Mouse (Mus musculus) kidney, embryonic 16.5 days (tissue): ENCODE results near the gene Atp8a2. TPM values are rescaled to one million over a fixed set of nuclear protein-coding genes. Genes with fewer than 3 reads are reported as not detected.
"Not testable (repeated sequence)": the region's sequence is repeated elsewhere in the genome, so short reads cannot be mapped to it uniquely, and the experiment has no call there.

Source experiments
- ATAC-seq: fragments of 200-750 bp; cut with Nextera tagmentation; 2 replicates; pipeline ENCODE4 v1.8.0; 2017; ENCODE audit warnings: moderate TSS enrichment; ENCODE audit not compliant: low FRiP score, low TSS enrichment
- H3K27ac ChIP-seq: fragments of 300-500 bp; sonication (generic); 2 replicates; pipeline ENCODE4 v1.5.1; 2014; ENCODE audit warnings: low read length
- H3K27me3 ChIP-seq: fragments of 300-500 bp; sonication (generic); 2 replicates; pipeline ENCODE4 v1.6.1; 2014; ENCODE audit warnings: low read length, control low read depth, mixed read lengths; ENCODE audit not compliant: insufficient read depth
- H3K36me3 ChIP-seq: fragments of 300-500 bp; sonication (generic); 2 replicates; pipeline ENCODE4 v1.6.1; 2014; ENCODE audit warnings: low read length, control low read depth, mixed read lengths; ENCODE audit not compliant: insufficient read depth
- H3K4me1 ChIP-seq: fragments of 300-500 bp; sonication (generic); 2 replicates; pipeline ENCODE4 v1.6.1; 2014; ENCODE audit warnings: low read length, control low read depth, mixed read lengths; ENCODE audit not compliant: insufficient read depth
- H3K4me2 ChIP-seq: fragments of 300-500 bp; sonication (generic); replicated peaks from 2 replicates; pipeline ENCODE4 v1.6.1; 2014; ENCODE audit warnings: low read depth, low read length
- H3K4me3 ChIP-seq: fragments of 300-500 bp; sonication (generic); 2 replicates; pipeline ENCODE4 v1.5.1; 2014; ENCODE audit warnings: mild to moderate bottlenecking, low read length
- H3K9ac ChIP-seq: fragments of 300-500 bp; sonication (generic); replicated peaks from 2 replicates; pipeline ENCODE4 v1.6.1; 2014; ENCODE audit warnings: low read length
- H3K9me3 ChIP-seq: fragments of 300-500 bp; sonication (generic); 2 replicates; pipeline ENCODE4 v1.6.1; 2016; ENCODE audit warnings: low read length, control low read depth
- WGBS: fragments of 180-500 bp; shearing (Covaris S2); extraction: QIAGEN DNeasy Blood & Tissue Kit; methylation state at CpG from one replicate; pipeline ENCODE4 v1.1.7; 2014; 5-methylcytosine and 5-hydroxymethylcytosine counted together
- polyA plus RNA-seq: library from polyadenylated mRNA; unstranded; fragments of >200 nt; fragmentation: Nextera tagmentation; extraction: Ambion mirVana; gene quantifications from 2 replicates; pipeline ENCODE4 v1.2.1, GENCODE M21; 2015

Gene Atp8a2
- polyA plus RNA-seq, 1 experiment from 2014 or later: 1.3 TPM

- Histone ChIP-seq H3K9me3 (no peaks in the 10 kb centered on the region), H3K9ac (no peak overlapping the region), H3K4me2 (no peak overlapping the region), H3K27me3 (no peaks in the 10 kb centered on the region), H3K4me1 (peaks cover 5% of the 10 kb centered on the region; the same call in 1 of the 2 replicates), H3K27ac (no peak overlapping the region), H3K36me3 (no peaks in the 10 kb centered on the region), H3K4me3 (no peak overlapping the region)
- WGBS: 75% methylated on average over 3 of the region's 3 CpGs
- ATAC-seq: no peak
Measured at GRCm38 (mm10) chr14:59721356-59721755, 475.6 kb downstream of the Atp8a2 start.

- no peak overlapping the region for H3K27ac ChIP-seq
- H3K4me1 ChIP-seq: peaks cover 13% of the 10 kb centered on the region; the same call in 1 of the 2 replicates
- no peak overlapping the region for H3K4me2 ChIP-seq
- H3K36me3 ChIP-seq: no peaks in the 10 kb centered on the region
- no peak overlapping the region for H3K4me3 ChIP-seq
- WGBS: 87% methylated on average over 4 of the region's 4 CpGs
- no peak for ATAC-seq
- H3K27me3 ChIP-seq: no peaks in the 10 kb centered on the region
- no peaks in the 10 kb centered on the region for H3K9me3 ChIP-seq
- H3K9ac ChIP-seq: no peak overlapping the region
Measured at GRCm38 (mm10) chr14:59720386-59720785, 476.6 kb downstream of the Atp8a2 start.

DNA sequence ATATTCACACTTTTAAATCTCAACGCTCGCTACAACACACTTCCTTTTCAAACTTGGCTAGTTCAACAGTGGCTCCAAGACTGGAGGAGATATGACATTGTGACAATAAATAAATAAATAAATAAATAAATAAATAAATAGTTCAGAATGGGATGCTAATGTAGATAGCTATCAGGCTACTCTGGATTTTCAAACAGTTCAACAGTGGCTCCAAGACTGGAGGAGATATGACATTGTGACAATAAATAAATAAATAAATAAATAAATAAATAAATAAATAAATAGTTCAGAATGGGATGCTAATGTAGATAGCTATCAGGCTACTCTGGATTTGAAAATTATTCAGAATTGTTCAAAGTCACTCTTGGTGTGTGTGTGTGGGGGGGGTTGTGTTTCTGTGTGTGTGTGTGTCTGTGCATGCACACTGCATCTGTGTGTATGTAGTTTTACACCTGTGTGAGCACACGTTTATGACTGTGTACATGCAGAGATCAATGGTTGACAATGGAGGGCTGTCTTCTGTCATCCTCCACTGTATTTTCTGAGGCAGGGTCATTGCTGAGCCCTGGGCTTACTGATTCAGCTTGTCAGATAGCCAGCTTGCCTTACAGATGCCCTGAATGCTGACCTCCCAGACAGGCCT is 480.4 kb downstream of the Atp8a2 start:
- not testable (repeated sequence) for H3K27ac ChIP-seq, H3K9me3 ChIP-seq, H3K4me3 ChIP-seq, H3K36me3 ChIP-seq, H3K27me3 ChIP-seq, H3K9ac ChIP-seq, H3K4me2 ChIP-seq, ATAC-seq
- peaks cover 13% of the 10 kb centered on the region; the same call in 1 of the 2 replicates for H3K4me1 ChIP-seq
- 79% methylated on average over 3 of the region's 3 CpGs for whole genome bisulfite sequencing

DNA sequence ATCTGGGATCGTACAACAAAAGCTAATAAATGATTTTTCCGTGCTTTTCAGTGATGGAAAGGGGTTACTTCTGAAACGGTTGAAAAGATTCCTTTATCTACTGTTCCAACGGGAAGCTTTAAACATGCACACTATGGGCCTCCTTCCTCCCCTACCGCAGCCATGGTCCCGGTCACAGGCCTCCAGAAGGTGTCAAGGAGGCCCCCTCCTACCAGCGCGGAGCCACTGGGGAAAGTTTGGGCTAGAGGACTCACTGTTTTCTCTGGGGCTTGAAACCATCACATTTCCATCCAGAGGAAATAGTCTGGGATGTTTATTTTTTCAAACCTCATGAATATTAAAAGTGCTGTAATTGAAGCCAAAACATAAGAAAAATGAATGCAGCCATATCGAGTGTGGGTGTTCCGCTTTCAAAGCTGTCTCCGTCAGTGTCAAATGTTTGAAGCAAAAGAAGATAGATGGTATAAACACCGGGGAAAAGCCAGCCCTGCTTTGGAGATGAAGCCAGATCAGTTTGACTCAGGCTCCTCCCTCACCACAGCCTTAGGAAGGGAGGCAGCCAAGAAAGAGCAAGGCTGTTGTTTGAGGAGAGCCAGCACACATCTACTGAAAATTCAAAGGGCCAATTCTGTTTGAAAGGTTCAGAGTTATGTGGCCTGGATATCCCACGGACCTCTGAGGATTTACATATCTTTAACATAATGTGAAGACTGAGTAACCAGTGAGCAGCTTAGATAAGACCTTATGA is 481.1 kb downstream of the Atp8a2 start:
- no peaks in the 10 kb centered on the region for H3K9me3 ChIP-seq
- H3K4me1 ChIP-seq: peaks cover 13% of the 10 kb centered on the region; the same call in 1 of the 2 replicates
- H3K27me3 ChIP-seq: no peaks in the 10 kb centered on the region
- H3K4me2 ChIP-seq: 0 out of 2 replicates have a peak overlapping the region, but pooled peaks have one; percentile 14
- no peak overlapping the region for H3K9ac ChIP-seq
- H3K4me3 ChIP-seq: no peak overlapping the region
- WGBS: 26% methylated on average over 13 of the region's 13 CpGs
- no peaks in the 10 kb centered on the region for H3K36me3 ChIP-seq
- H3K27ac ChIP-seq: no peak overlapping the region
- no peak for ATAC-seq

- H3K27me3 ChIP-seq: no peaks in the 10 kb centered on the region
Measured at GRCm38 (mm10) chr14:59709505-59710335, 487.3 kb downstream of the Atp8a2 start.

GRCm38 (mm10) chr14:59708009-59708408 is 489.0 kb downstream of the Atp8a2 start:
- no peak overlapping the region for H3K4me2 ChIP-seq
- no peak overlapping the region for H3K9ac ChIP-seq
- no peaks in the 10 kb centered on the region for H3K27me3 ChIP-seq
- no peak for ATAC-seq
- H3K9me3 ChIP-seq: no peaks in the 10 kb centered on the region
- H3K4me3 ChIP-seq: no peak overlapping the region
- no peaks in the 10 kb centered on the region for H3K4me1 ChIP-seq
- no peak overlapping the region for H3K27ac ChIP-seq
- no peaks in the 10 kb centered on the region for H3K36me3 ChIP-seq
- 78% methylated on average over 7 of the region's 7 CpGs for WGBS

More at GRCm38 (mm10) chr14:59709505-59710335, 487.3 kb downstream of the Atp8a2 start:
- Histone ChIP-seq H3K9ac (no peak overlapping the region), H3K27ac (no peak overlapping the region), H3K4me2 (no peak overlapping the region), H3K4me3 (no peak overlapping the region), H3K4me1 (no peaks in the 10 kb centered on the region), H3K9me3 (no peaks in the 10 kb centered on the region), H3K36me3 (no peaks in the 10 kb centered on the region)
- ATAC-seq: no peak
- WGBS: 85% methylated on average over 3 of the region's 3 CpGs

GRCm38 (mm10) chr14:59705326-59706058 is 491.5 kb downstream of the Atp8a2 start:
- Histone ChIP-seq H3K27ac (no peak overlapping the region), H3K4me2 (no peak overlapping the region), H3K4me1 (no peaks in the 10 kb centered on the region), H3K27me3 (no peaks in the 10 kb centered on the region), H3K36me3 (no peaks in the 10 kb centered on the region), H3K9me3 (no peaks in the 10 kb centered on the region), H3K9ac (no peak overlapping the region), H3K4me3 (no peak overlapping the region)
- 64% methylated on average over 13 of the region's 13 CpGs for WGBS
- ATAC-seq: no peak

DNA sequence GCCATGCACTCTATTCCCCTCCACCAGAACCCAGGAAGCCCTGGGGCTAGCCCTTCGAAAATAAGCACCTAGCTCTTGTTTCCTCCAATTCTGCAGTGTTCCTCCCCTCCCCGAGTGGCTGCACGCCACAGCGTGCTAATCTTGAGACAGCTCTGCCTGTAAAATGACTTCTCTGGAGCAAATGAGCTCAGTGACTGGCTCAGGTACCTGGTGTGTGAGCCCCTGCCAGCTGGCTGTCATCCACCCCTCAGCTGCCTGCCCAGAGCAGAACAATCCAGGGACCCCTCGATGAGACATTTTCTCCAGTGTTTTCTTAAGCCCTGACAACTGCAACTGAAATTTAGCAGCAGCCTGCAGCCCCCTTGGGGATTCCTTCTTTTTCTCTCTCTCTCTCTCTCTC is 495.5 kb downstream of the Atp8a2 start:
- H3K9me3 ChIP-seq: no peaks in the 10 kb centered on the region
- ATAC-seq: no peak
- 23% methylated on average over 5 of the region's 5 CpGs for WGBS

GRCm38 (mm10) chr14:59695160-59695559 is 501.8 kb downstream of the Atp8a2 start:
- WGBS: 86% methylated on average over 4 of the region's 4 CpGs
- no peak for ATAC-seq

More for the DNA sequence above, 495.5 kb downstream of the Atp8a2 start:
- Histone ChIP-seq H3K27ac (no peak overlapping the region), H3K4me2 (no peak overlapping the region), H3K36me3 (no peaks in the 10 kb centered on the region), H3K27me3 (no peaks in the 10 kb centered on the region), H3K4me3 (no peak overlapping the region), H3K9ac (no peak overlapping the region), H3K4me1 (no peaks in the 10 kb centered on the region)

More at GRCm38 (mm10) chr14:59695160-59695559, 501.8 kb downstream of the Atp8a2 start:
- Histone ChIP-seq H3K27me3 (peaks cover 9% of the 10 kb centered on the region; the same call in 1 of the 2 replicates), H3K27ac (no peak overlapping the region), H3K4me3 (no peak overlapping the region), H3K9ac (no peak overlapping the region), H3K4me1 (peaks cover 15% of the 10 kb centered on the region), H3K9me3 (no peaks in the 10 kb centered on the region), H3K4me2 (no peak overlapping the region), H3K36me3 (no peaks in the 10 kb centered on the region)
